Mouse (Mus musculus) left cerebral cortex, adult 9 months (tissue): Measurements from ENCODE around the gene Wipi1.

ENCODE experiments used
- DNase-seq, 2 experiments: peaks; one replicate each; pipeline ENCODE4 v3.0.0; 2022; ENCODE audit warnings: low spot score in 2 of 2

Gene Wipi1

GRCm38 (mm10) chr11:109619055-109619454 is 7.3 kb upstream of the Wipi1 start:
- DNase-seq: peak in 1 of 2 experiments; percentile 58

GRCm38 (mm10) chr11:109616766-109617165 is 5.0 kb upstream of the Wipi1 start:
- no peak for DNase-seq

- DNase-seq: no peak
Measured at GRCm38 (mm10) chr11:109616352-109616751, 4.6 kb upstream of the Wipi1 start.

- DNase-seq: no peak
Measured at GRCm38 (mm10) chr11:109615286-109615685, 3.5 kb upstream of the Wipi1 start.

GRCm38 (mm10) chr11:109612871-109613529 is 1.2 kb upstream of the Wipi1 start:
- no peak for DNase-seq

GRCm38 (mm10) chr11:109610795-109611302 is 918 bp downstream of the Wipi1 start:
- DNase-seq: no peak

- DNase-seq: no peak
Measured at GRCm38 (mm10) chr11:109610046-109610794, 1.5 kb downstream of the Wipi1 start.

- no peak for DNase-seq
Measured at GRCm38 (mm10) chr11:109608976-109609625, 2.7 kb downstream of the Wipi1 start.

GRCm38 (mm10) chr11:109607600-109607999 is 4.2 kb downstream of the Wipi1 start:
- no peak for DNase-seq

GRCm38 (mm10) chr11:109598778-109599570 is 12.8 kb downstream of the Wipi1 start:
- DNase-seq: no peak

GRCm38 (mm10) chr11:109594761-109595160 is 17.0 kb downstream of the Wipi1 start:
- DNase-seq: no peak

- no peak for DNase-seq
Measured at GRCm38 (mm10) chr11:109593200-109593981, 18.4 kb downstream of the Wipi1 start.

GRCm38 (mm10) chr11:109591511-109591910 is 20.3 kb downstream of the Wipi1 start:
- DNase-seq: no peak

- peak in 1 of 2 experiments; percentile 38 for DNase-seq
Measured at GRCm38 (mm10) chr11:109590012-109590411, 21.8 kb downstream of the Wipi1 start.

- no peak for DNase-seq
Measured at GRCm38 (mm10) chr11:109587638-109588374, 24.0 kb downstream of the Wipi1 start.

GRCm38 (mm10) chr11:109587019-109587418 is 24.7 kb downstream of the Wipi1 start:
- DNase-seq: no peak

GRCm38 (mm10) chr11:109586424-109586823 is 25.3 kb downstream of the Wipi1 start:
- no peak for DNase-seq

GRCm38 (mm10) chr11:109584843-109585713 is 26.7 kb downstream of the Wipi1 start:
- peak; percentile 32 to 77 for DNase-seq

- no peak for DNase-seq
Measured at GRCm38 (mm10) chr11:109583986-109584385, 27.8 kb downstream of the Wipi1 start.
